ENCODE assay signal across 19 mouse cellular contexts in genomic region chr10:68351841-68352555, GRCm38 (mm10).
DNase-seq lines count a peak whose midpoint lies in the region; ATAC-seq lines count a peak whose summit lies in the region.
"Had no signal": no experiment of that assay in that cellular context is flagged by ENCODE, and none has a peak within 500 bp of the region (broad histone marks: within the 10 kb centered on the region; RNA-seq: fewer than 3 reads in every experiment).

No protein-coding gene starts in this region.

- no peak overlapping the region for H3K4me3 ChIP-seq in embryonic facial prominence, embryonic 14.5 days (ENCODE audit: low read depth, low read length)
- no peak overlapping the region for H3K4me3 ChIP-seq in embryonic facial prominence, embryonic 10.5 days
- H3K4me3 ChIP-seq: erythroblast, embryonic 14.5 days; heart, embryonic 12.5 days; megakaryocyte, embryonic 14.5 days; neural tube, embryonic 13.5 days; stomach, embryonic 15.5 days had no signal

- H3K9me3 ChIP-seq in embryonic facial prominence, embryonic 14.5 days (ENCODE audit: control insufficient read depth, low read length) = no peaks in the 10 kb centered on the region
- no peaks in the 10 kb centered on the region for H3K9me3 ChIP-seq in embryonic facial prominence, embryonic 10.5 days
- H3K9me3 ChIP-seq: heart, embryonic 12.5 days; neural tube, embryonic 13.5 days; stomach, embryonic 15.5 days had no signal

- whole genome bisulfite sequencing in embryonic facial prominence, embryonic 14.5 days = 75% methylated on average over 8 of the region's 8 CpGs
- WGBS in embryonic facial prominence, embryonic 10.5 days = 87% methylated on average over 8 of the region's 8 CpGs

- H3K27ac ChIP-seq in embryonic facial prominence, embryonic 14.5 days (replicated peaks; ENCODE audit: low read depth, low read length) = no peak overlapping the region
- H3K27ac ChIP-seq in embryonic facial prominence, embryonic 10.5 days (replicated peaks) = no peak overlapping the region
- H3K27ac ChIP-seq: neural tube, embryonic 13.5 days had no signal

- H3K9ac ChIP-seq in embryonic facial prominence, embryonic 14.5 days (ENCODE audit: low read depth, low read length) = no peak overlapping the region
- H3K9ac ChIP-seq: heart, embryonic 12.5 days; neural tube, embryonic 13.5 days; stomach, embryonic 15.5 days had no signal

- H3K4me1 ChIP-seq in embryonic facial prominence, embryonic 14.5 days (ENCODE audit: control insufficient read depth, insufficient read depth, low read length) = 0 out of 2 replicates have a peak, but pooled peaks cover 3% of the 10 kb centered on the region
- H3K4me1 ChIP-seq in embryonic facial prominence, embryonic 10.5 days = peaks cover 47% of the 10 kb centered on the region

- no peaks in the 10 kb centered on the region for H3K36me3 ChIP-seq in embryonic facial prominence, embryonic 14.5 days (ENCODE audit: control insufficient read depth, insufficient read depth, low read length)
- H3K36me3 ChIP-seq in embryonic facial prominence, embryonic 10.5 days (replicated peaks) = no peaks in the 10 kb centered on the region
- H3K36me3 ChIP-seq: heart, embryonic 12.5 days; neural tube, embryonic 13.5 days; stomach, embryonic 15.5 days had no signal

- no peak overlapping the region for H3K4me2 ChIP-seq in embryonic facial prominence, embryonic 14.5 days (ENCODE audit: low read depth, low read length)
- H3K4me2 ChIP-seq: heart, embryonic 12.5 days; neural tube, embryonic 13.5 days; stomach, embryonic 15.5 days had no signal

- peak; percentile 26 for DNase-seq in embryonic facial prominence, embryonic 14.5 days (ENCODE audit: low spot score)
- no peak for DNase-seq in embryonic facial prominence, embryonic 10.5 days (ENCODE audit: low spot score)
- peak; percentile 22 for DNase-seq in retina, postnatal 1 day
- no peak for DNase-seq in retina, embryonic 14.5 days (ENCODE audit: low spot score)
- DNase-seq in kidney, postnatal 14 days = peak; percentile 54
- peak; percentile 53 for DNase-seq in yolk sac, embryonic 10.5 days (ENCODE audit: low spot score)
- no peak for DNase-seq in heart, postnatal 4 days
- DNase-seq: adrenal gland, postnatal 10 days; cerebellum, postnatal 10 days; gastrocnemius, postnatal 14 days; heart, postnatal 36 days; left cerebral cortex, postnatal 4 days; thymus, postnatal 25 days had no signal

- no peak for ATAC-seq in embryonic facial prominence, embryonic 14.5 days (ENCODE audit: low read depth)
- no peak for ATAC-seq in cerebellum, adult (ENCODE audit: insufficient number of reproducible peaks, low FRiP score, low TSS enrichment)

- no peaks in the 10 kb centered on the region for H3K27me3 ChIP-seq in embryonic facial prominence, embryonic 14.5 days (replicated peaks; ENCODE audit: control insufficient read depth, insufficient read depth, low read length)
- H3K27me3 ChIP-seq in embryonic facial prominence, embryonic 10.5 days (replicated peaks; ENCODE audit: low read depth, poor library complexity, severe bottlenecking) = no peaks in the 10 kb centered on the region
- H3K27me3 ChIP-seq: heart, embryonic 12.5 days; neural tube, embryonic 13.5 days; stomach, embryonic 15.5 days had no signal

Comparison
In these comparisons a context has a peak if more than half of its experiments do, and no peak if none do; other contexts are left out.
1. DNase-seq: peak in embryonic facial prominence, embryonic 14.5 days (single experiment), retina, postnatal 1 day (single experiment), kidney, postnatal 14 days (single experiment) and yolk sac, embryonic 10.5 days (single experiment); none in embryonic facial prominence, embryonic 10.5 days (single experiment), retina, embryonic 14.5 days (single experiment) and heart, postnatal 4 days (single experiment).